Mouse (Mus musculus): Measurements from ENCODE around the gene Kif21a. TPM values are rescaled to one million over a fixed set of nuclear protein-coding genes. Genes with fewer than 3 reads are reported as not detected.

Gene Kif21a
- polyA plus RNA-seq, 1 experiment, result 8.6 TPM

- no peaks in the 10 kb centered on the region for H3K4me1 ChIP-seq (ENCODE audit: control insufficient read depth, insufficient read depth, low read length)
These were observed 6.5 kb downstream of the Kif21a start for GRCm38 (mm10) chr15:91043263-91043662.

GRCm38 (mm10) chr15:91038860-91039259 is 10.9 kb downstream of the Kif21a start:
- no peaks in the 10 kb centered on the region for H3K4me1 ChIP-seq (ENCODE audit: control insufficient read depth, insufficient read depth, low read length)
- H3K36me3 ChIP-seq (ENCODE audit: control insufficient read depth, insufficient read depth, low read length), result no peaks in the 10 kb centered on the region
- no peaks in the 10 kb centered on the region for H3K27me3 ChIP-seq (ENCODE audit: control insufficient read depth, insufficient read depth, low read length)
- H3K27ac ChIP-seq (ENCODE audit: control insufficient read depth, insufficient read depth, low read depth, low read length), result no peak overlapping the region
- no peak for TF ChIP-seq CTCF (IDR thresholded peaks at IDR 0.05; ENCODE audit: control insufficient read depth, insufficient read depth, insufficient replicate concordance, low read depth, low read length)
- no peak for TF ChIP-seq POLR2A (IDR thresholded peaks at IDR 0.05; ENCODE audit: control insufficient read depth, low read depth, low read length)
- H3K4me3 ChIP-seq (ENCODE audit: control insufficient read depth, low read depth, low read length), result no peak overlapping the region

More at GRCm38 (mm10) chr15:91043263-91043662, 6.5 kb downstream of the Kif21a start:
- Histone ChIP-seq H3K4me3 (ENCODE audit: control insufficient read depth, low read depth, low read length) (no peak overlapping the region), H3K27me3 (ENCODE audit: control insufficient read depth, insufficient read depth, low read length) (no peaks in the 10 kb centered on the region), H3K27ac (ENCODE audit: control insufficient read depth, insufficient read depth, low read depth, low read length) (no peak overlapping the region), H3K36me3 (ENCODE audit: control insufficient read depth, insufficient read depth, low read length) (no peaks in the 10 kb centered on the region)
- TF ChIP-seq CTCF (IDR thresholded peaks at IDR 0.05; ENCODE audit: control insufficient read depth, insufficient read depth, insufficient replicate concordance, low read depth, low read length), result no peak
- no peak for TF ChIP-seq POLR2A (IDR thresholded peaks at IDR 0.05; ENCODE audit: control insufficient read depth, low read depth, low read length)

GRCm38 (mm10) chr15:91034090-91034489 is 15.7 kb downstream of the Kif21a start:
- H3K27me3 ChIP-seq (ENCODE audit: control insufficient read depth, insufficient read depth, low read length), result no peaks in the 10 kb centered on the region
- no peak overlapping the region for H3K27ac ChIP-seq (ENCODE audit: control insufficient read depth, insufficient read depth, low read depth, low read length)
- H3K4me3 ChIP-seq (ENCODE audit: control insufficient read depth, low read depth, low read length), result no peak overlapping the region
- no peaks in the 10 kb centered on the region for H3K36me3 ChIP-seq (ENCODE audit: control insufficient read depth, insufficient read depth, low read length)
- H3K4me1 ChIP-seq (ENCODE audit: control insufficient read depth, insufficient read depth, low read length), result no peaks in the 10 kb centered on the region
- no peak for TF ChIP-seq CTCF (IDR thresholded peaks at IDR 0.05; ENCODE audit: control insufficient read depth, insufficient read depth, insufficient replicate concordance, low read depth, low read length)
- no peak for TF ChIP-seq POLR2A (IDR thresholded peaks at IDR 0.05; ENCODE audit: control insufficient read depth, low read depth, low read length)

GRCm38 (mm10) chr15:91033529-91033928 is 16.2 kb downstream of the Kif21a start:
- H3K27me3 ChIP-seq (ENCODE audit: control insufficient read depth, insufficient read depth, low read length), result no peaks in the 10 kb centered on the region
- TF ChIP-seq CTCF (IDR thresholded peaks at IDR 0.05; ENCODE audit: control insufficient read depth, insufficient read depth, insufficient replicate concordance, low read depth, low read length) (no peak), POLR2A (IDR thresholded peaks at IDR 0.05; ENCODE audit: control insufficient read depth, low read depth, low read length) (no peak)
- no peak overlapping the region for H3K27ac ChIP-seq (ENCODE audit: control insufficient read depth, insufficient read depth, low read depth, low read length)
- no peak overlapping the region for H3K4me3 ChIP-seq (ENCODE audit: control insufficient read depth, low read depth, low read length)
- no peaks in the 10 kb centered on the region for H3K4me1 ChIP-seq (ENCODE audit: control insufficient read depth, insufficient read depth, low read length)
- no peaks in the 10 kb centered on the region for H3K36me3 ChIP-seq (ENCODE audit: control insufficient read depth, insufficient read depth, low read length)

- H3K36me3 ChIP-seq (ENCODE audit: control insufficient read depth, insufficient read depth, low read length), result no peaks in the 10 kb centered on the region
- TF ChIP-seq CTCF (IDR thresholded peaks at IDR 0.05; ENCODE audit: control insufficient read depth, insufficient read depth, insufficient replicate concordance, low read depth, low read length), result no peak
- TF ChIP-seq POLR2A (IDR thresholded peaks at IDR 0.05; ENCODE audit: control insufficient read depth, low read depth, low read length), result no peak
- no peak overlapping the region; the same call in 1 of the 2 replicates for H3K27ac ChIP-seq (ENCODE audit: control insufficient read depth, insufficient read depth, low read depth, low read length)
- no peak overlapping the region for H3K4me3 ChIP-seq (ENCODE audit: control insufficient read depth, low read depth, low read length)
- H3K27me3 ChIP-seq (ENCODE audit: control insufficient read depth, insufficient read depth, low read length), result no peaks in the 10 kb centered on the region
- no peaks in the 10 kb centered on the region; the same call in 1 of the 2 replicates for H3K4me1 ChIP-seq (ENCODE audit: control insufficient read depth, insufficient read depth, low read length)
These were observed 20.8 kb downstream of the Kif21a start for GRCm38 (mm10) chr15:91028962-91029361.

GRCm38 (mm10) chr15:91028494-91028893 is 21.3 kb downstream of the Kif21a start:
- Histone ChIP-seq H3K27me3 (ENCODE audit: control insufficient read depth, insufficient read depth, low read length) (no peaks in the 10 kb centered on the region), H3K4me1 (ENCODE audit: control insufficient read depth, insufficient read depth, low read length) (no peaks in the 10 kb centered on the region; the same call in 1 of the 2 replicates), H3K36me3 (ENCODE audit: control insufficient read depth, insufficient read depth, low read length) (no peaks in the 10 kb centered on the region), H3K27ac (ENCODE audit: control insufficient read depth, insufficient read depth, low read depth, low read length) (peak overlapping the region; percentile 51), H3K4me3 (ENCODE audit: control insufficient read depth, low read depth, low read length) (no peak overlapping the region)
- no peak for TF ChIP-seq CTCF (IDR thresholded peaks at IDR 0.05; ENCODE audit: control insufficient read depth, insufficient read depth, insufficient replicate concordance, low read depth, low read length)
- TF ChIP-seq POLR2A (IDR thresholded peaks at IDR 0.05; ENCODE audit: control insufficient read depth, low read depth, low read length), result no peak

- TF ChIP-seq CTCF (IDR thresholded peaks at IDR 0.05; ENCODE audit: control insufficient read depth, insufficient read depth, insufficient replicate concordance, low read depth, low read length) (no peak), POLR2A (IDR thresholded peaks at IDR 0.05; ENCODE audit: control insufficient read depth, low read depth, low read length) (no peak)
- Histone ChIP-seq H3K4me3 (ENCODE audit: control insufficient read depth, low read depth, low read length) (no peak overlapping the region), H3K36me3 (ENCODE audit: control insufficient read depth, insufficient read depth, low read length) (no peaks in the 10 kb centered on the region), H3K27me3 (ENCODE audit: control insufficient read depth, insufficient read depth, low read length) (no peaks in the 10 kb centered on the region), H3K4me1 (ENCODE audit: control insufficient read depth, insufficient read depth, low read length) (no peaks in the 10 kb centered on the region; the same call in 1 of the 2 replicates), H3K27ac (ENCODE audit: control insufficient read depth, insufficient read depth, low read depth, low read length) (peak overlapping the region; percentile 48; the same call in 1 of the 2 replicates)
These were observed 27.5 kb downstream of the Kif21a start for GRCm38 (mm10) chr15:91022276-91022675.

GRCm38 (mm10) chr15:91018861-91019187 is 30.9 kb downstream of the Kif21a start:
- no peak for TF ChIP-seq CTCF (IDR thresholded peaks at IDR 0.05; ENCODE audit: control insufficient read depth, insufficient read depth, insufficient replicate concordance, low read depth, low read length)
- TF ChIP-seq POLR2A (IDR thresholded peaks at IDR 0.05; ENCODE audit: control insufficient read depth, low read depth, low read length), result no peak
- no peaks in the 10 kb centered on the region for H3K36me3 ChIP-seq (ENCODE audit: control insufficient read depth, insufficient read depth, low read length)
- no peaks in the 10 kb centered on the region for H3K27me3 ChIP-seq (ENCODE audit: control insufficient read depth, insufficient read depth, low read length)
- H3K4me3 ChIP-seq (ENCODE audit: control insufficient read depth, low read depth, low read length), result no peak overlapping the region
- no peaks in the 10 kb centered on the region for H3K4me1 ChIP-seq (ENCODE audit: control insufficient read depth, insufficient read depth, low read length)
- no peak overlapping the region for H3K27ac ChIP-seq (ENCODE audit: control insufficient read depth, insufficient read depth, low read depth, low read length)
